Mouse (Mus musculus): Measurements from ENCODE around the gene Gm11444.

Gm11444 gene

DNA sequence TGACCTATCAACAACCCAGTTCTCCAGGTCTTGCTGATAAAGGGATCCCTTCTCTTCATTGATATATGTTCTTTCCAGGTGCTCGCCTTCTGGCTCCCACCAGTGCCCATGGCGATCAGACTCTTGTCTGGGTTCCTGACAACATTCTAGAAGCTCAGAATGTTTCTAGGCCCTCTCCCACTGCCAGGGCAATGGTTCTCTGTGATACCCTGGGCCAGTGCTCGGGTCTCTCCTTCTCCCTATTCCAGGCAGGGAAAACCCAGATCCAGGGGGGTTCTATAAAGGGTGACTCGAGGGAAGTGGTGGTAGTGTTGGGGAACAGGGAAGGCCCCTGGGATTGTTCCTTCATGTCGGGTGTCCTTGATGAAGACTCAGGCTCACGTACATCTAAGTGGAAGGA is at the start of gene Gm11444:
Gene Gm11444, minus strand, starts transcription at position 101 of the 400 bp plus-strand sequence.
- in situ Hi-C loops (cut with MseI, MboI), result loop anchor here (5.0 to 10.0 kb wide), 2 partner anchors 122 to 215 kb away; no protein-coding TSS in a partner anchor

GRCm38 (mm10) chr11:85896335-85896985 is 46.3 kb upstream of the Gm11444 start:
- in situ Hi-C loops (cut with MseI, MboI), result no loop called here

DNA sequence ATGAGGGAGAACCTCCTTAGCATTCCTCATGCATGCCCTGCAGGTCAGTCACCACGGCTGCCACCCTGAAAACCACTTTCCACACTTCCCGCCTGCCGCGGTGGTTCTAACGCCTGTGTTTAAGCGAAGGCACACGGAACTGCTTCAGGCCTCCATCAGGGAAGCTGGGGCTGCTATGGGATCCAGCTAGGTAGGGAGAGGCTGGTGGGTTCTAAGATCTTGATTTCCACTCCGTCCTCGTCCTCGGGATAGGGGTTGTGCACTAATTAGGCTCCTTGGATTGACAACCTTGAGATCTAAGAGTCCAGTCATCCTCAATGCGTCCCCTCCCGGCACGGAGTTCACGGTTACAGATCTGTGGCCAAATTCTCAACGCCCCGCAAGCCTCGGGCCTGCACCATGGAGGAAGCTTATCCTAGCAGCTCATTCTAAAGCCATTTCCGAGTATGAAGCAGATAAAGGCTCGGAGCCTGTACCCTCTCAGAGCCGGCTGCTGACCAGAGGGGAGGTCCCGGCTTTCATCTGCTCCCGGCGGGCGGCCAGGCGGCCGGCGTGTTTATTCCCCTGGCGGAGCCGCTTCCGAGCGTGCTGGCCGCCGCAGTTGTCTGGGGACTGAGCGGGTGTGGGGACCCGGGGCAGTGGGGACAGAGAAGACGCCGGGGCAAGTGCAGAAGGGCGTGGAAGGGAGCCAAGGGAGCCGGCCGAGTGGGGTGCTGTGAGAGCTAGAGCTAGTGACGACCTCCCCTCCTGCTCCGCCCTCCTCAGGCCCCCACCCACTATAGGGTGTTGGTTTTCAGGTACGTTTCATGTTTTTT is 44.8 kb upstream of the Gm11444 start:
- in situ Hi-C loops (cut with MseI, MboI), result no loop called here

DNA sequence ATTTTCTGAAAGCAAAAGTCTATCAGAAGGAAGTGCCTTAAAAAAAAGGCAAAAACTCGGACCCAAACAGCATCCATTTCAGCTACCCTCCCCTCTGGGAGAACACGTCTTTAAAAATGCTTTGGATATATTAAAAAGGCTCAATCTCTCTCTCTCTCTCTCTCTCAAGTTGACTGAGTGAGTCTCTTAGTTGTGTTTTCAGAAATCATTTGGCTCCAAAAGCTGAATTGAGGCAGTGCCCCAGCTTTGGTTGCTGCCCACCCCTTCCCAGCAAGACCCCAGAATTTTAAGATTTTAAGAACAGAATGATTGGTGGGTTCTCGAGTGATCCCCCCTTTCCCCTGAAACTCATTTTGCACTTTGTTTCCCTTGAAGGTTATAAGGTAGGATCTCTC is 44.0 kb upstream of the Gm11444 start:
- in situ Hi-C loops (cut with MseI, MboI), result no loop called here

GRCm38 (mm10) chr11:85893400-85894135 is 43.4 kb upstream of the Gm11444 start:
- in situ Hi-C loops (cut with MseI, MboI), result no loop called here

GRCm38 (mm10) chr11:85892771-85893170 is 42.6 kb upstream of the Gm11444 start:
- in situ Hi-C loops (cut with MseI, MboI), result no loop called here

GRCm38 (mm10) chr11:85891692-85892040 is 41.5 kb upstream of the Gm11444 start:
- in situ Hi-C loops (cut with MseI, MboI), result no loop called here

DNA sequence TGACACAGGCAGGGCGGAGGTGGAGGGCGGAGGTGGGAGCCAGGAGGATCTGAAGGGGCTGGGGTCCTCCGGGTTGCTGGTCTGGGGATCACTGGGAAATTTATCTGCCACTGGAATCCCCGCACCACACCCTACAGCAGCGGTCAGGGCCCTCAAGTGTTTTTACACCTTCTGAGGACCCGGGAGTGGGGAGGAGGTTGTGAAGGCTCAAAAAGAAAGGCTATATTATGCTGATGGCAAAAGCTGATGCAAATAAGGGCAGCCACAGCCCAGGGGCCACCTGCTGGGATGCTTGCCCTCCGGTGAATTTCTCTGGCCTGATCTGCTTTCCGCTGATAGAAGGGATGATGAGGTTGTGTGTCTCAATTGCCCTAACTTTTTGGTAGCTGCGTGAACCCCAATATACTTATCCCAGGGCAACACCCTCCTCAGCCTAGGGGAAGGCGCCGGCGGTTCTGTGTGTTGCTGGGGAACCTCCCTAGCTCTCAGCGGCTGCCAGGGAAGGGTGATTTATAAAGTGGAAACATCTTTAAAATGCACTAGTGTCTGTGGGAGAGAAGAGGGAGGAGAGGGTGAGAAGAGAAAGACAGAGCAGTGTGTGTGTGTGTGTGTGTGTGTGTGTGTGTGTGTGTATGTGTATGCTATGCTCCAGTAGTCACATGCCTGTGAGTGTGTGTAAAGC is 41.0 kb upstream of the Gm11444 start:
- in situ Hi-C loops (cut with MseI, MboI), result no loop called here

DNA sequence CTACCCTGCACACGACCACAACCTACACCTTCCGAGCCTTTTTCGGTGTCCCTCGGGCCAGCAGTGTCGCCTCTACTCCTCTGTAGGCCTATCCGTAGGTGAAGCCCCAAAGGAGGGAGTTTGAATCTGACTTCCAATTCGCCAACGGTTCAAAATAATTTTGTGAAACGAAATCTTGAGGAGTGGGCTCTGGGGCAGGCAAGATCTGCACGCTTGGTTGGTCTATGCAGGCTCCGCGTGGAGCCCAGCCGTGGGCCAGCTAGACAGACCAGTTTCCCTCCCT is 40.4 kb upstream of the Gm11444 start:
- in situ Hi-C loops (cut with MseI, MboI), result no loop called here

- in situ Hi-C loops (cut with MseI, MboI), result no loop called here
Observed at GRCm38 (mm10) chr11:85889730-85890562, 39.8 kb upstream of the Gm11444 start.

- in situ Hi-C loops (cut with MseI, MboI), result no loop called here
Observed at GRCm38 (mm10) chr11:85889056-85889729, 39.1 kb upstream of the Gm11444 start.

GRCm38 (mm10) chr11:85888451-85888961 is 38.4 kb upstream of the Gm11444 start:
- in situ Hi-C loops (cut with MseI, MboI), result no loop called here

GRCm38 (mm10) chr11:85887801-85888450 is 37.8 kb upstream of the Gm11444 start:
- in situ Hi-C loops (cut with MseI, MboI), result no loop called here

DNA sequence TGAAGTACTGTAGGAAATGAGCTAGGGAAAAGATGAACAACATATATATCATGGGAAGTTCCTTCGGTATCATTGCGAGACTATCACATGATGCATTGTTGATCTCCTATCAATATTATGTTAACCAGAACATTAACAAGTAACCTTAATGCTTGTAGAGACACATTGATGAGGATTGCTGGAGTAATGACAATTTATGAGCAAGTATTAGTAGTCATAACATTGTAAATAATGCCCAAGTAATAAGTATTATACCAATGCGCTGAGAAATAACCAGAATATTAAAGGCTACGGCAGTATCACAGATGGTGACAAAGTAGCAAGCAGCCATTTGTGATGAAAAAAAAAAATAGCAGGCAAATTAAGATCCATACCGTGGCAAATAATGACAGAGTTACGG is 37.1 kb upstream of the Gm11444 start:
- in situ Hi-C loops (cut with MseI, MboI), result no loop called here

DNA sequence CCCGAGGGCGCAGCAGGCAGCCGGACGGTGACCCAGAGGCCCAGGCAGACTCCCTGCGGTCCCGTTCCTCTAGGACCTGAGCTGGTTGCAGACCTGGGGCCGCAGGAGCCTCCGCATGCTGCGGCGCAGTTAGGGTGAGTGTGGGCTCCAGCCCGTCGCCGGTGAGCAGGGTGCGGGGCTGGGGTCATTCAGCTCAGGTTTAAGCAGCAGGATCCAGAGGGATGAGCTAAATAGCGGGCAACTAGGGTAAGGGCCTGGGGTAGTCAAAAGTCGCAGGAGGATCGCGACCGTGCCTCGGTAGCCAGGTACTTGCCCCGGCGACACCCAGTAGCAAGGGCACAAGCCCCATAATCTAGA is 36.3 kb upstream of the Gm11444 start:
- in situ Hi-C loops (cut with MseI, MboI), result no loop called here

DNA sequence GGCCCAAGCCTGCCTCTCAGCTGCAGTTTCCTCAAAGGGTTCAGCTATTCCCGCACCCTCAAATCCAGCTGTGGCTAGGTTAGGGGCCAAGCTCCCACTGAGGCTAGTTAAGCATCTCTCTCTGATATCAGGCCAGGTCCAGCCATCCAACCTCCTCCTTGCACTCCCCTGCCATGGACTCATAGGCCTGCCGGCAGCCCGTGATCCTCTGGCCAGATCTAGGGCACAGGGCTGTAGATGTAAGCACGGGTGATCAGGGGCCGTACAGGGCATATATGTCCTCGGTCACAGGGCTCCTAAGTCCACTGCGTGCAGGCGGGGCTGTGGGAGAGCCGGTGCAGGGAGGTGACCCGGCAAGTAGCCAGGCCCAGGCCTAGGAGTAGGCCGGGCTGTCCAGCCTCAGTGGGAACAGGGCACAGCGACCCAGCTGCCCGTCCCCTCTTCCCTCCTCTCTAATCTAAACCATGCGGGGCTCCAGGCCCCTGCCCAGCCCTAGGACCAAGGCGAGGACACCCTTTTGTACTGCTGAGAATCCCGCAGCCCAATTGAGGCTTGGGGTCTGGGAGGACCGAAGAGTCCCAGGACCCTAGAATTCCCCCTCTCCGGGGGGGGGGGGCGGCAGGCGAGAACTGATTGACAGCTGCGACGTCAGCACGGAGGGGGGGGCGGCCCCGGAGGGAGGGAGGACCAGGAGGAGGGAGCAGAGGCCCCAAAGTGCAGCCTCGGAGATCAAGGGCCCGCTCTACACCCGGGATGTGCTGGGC is 35.7 kb upstream of the Gm11444 start, which contains the start of gene Tbx4:
Gene Tbx4, plus strand, starts transcription at position 758 of the 764 bp plus-strand sequence.
- in situ Hi-C loops (cut with MseI, MboI), result no loop called here

DNA sequence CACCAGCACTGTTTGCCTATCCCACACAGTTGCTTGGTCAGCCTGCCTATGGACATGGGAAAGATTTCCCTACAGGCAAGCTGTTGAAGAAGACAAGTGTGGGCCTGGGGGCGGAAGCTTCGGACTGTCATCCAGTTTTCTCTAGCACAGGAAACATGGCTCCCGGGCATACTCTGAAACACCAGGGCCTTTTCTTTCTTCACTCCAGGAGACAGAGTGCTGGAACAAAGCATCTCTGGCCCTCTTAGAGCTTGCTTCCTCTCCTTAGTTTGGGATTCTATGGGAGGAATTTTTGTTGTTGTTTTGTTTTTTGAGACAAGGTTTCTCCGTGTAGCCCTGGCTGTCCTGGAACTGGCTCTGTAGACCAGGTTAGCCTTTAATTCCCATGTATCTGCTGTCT is 34.4 kb upstream of the Gm11444 start:
- in situ Hi-C loops (cut with MseI, MboI), result no loop called here

- in situ Hi-C loops (cut with MseI, MboI), result no loop called here
Observed at GRCm38 (mm10) chr11:85876059-85876788, 26.1 kb upstream of the Gm11444 start.
